Mouse (Mus musculus): ENCODE measurements around the gene Hspa4. TPM values are rescaled to one million over a fixed set of nuclear protein-coding genes. Genes with fewer than 3 reads are reported as not detected.
"Not testable (repeated sequence)": the region's sequence is repeated elsewhere in the genome, so short reads cannot be mapped to it uniquely, and the experiment has no call there.

The Hspa4 gene
- total RNA-seq, 2 experiments from 2014 or later: 171 to 189 TPM

DNA sequence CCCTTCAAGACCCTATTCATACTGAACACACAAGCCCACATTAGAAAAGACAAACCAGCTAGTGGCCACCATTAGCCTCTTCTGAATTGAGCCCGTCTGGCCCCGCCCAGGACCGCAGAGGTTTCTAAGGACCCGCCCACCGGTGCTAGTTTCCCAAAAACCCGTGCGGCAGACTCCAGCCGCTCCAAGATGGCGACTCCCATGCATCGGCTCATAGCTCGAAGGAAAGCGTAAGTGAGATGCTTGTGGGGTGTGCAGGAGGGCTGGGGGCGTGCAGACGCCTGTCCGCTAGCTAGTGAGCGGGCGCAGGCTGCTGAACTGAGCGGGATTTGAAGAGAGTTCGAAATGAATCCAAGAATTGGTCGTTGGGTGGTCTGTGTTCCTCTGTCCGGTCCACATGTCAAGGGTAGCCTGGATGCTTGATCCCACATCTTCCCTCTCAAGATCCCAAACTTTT, 24.3 kb upstream of the Hspa4 start, which contains the start of gene Zcchc10:
Zcchc10 (plus strand) TSS at position 168 of the 457 bp plus-strand sequence.
- intact Hi-C loops (cut with DNase I): no loop called here

DNA sequence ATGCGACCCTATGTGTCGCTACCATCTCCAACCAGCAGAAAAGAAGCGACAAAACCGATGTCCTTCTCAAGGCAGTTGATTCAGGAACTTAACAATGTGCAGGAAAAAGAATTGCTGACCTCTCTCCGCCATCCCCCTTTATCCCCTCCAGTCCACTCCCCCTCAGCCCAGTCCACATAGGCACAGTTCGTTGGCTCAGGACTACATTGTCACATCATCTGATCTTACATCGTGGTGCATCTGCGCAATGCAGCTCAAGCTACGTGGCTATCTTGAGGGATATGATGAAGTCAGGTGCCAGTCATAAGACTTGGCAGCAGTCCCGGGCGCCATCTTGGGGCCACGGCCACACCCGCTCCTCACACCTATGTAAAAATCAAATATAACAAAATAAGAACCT, 19.6 kb upstream of the Hspa4 start:
- H3K4me3 ChIP-seq; H3K27ac ChIP-seq; DNase-seq (ENCODE audit: extremely low spot score in 1 of 2, low spot score in 2 of 2); intact Hi-C loops (cut with DNase I): not testable (repeated sequence)

More for the DNA sequence above, 24.3 kb upstream of the Hspa4 start, which contains the start of gene Zcchc10:
- Histone ChIP-seq H3K4me3 (peak within 1 kb of the TSS; percentile 78), H3K27ac (peak within 1 kb of the TSS; percentile 74)
- peak; percentile 83 to 84 for DNase-seq (ENCODE audit: extremely low spot score in 1 of 2, low spot score in 2 of 2)
- no peak; the same call in 1 of the 2 replicates for TF ChIP-seq CTCF (IDR thresholded peaks at IDR 0.05)

DNA sequence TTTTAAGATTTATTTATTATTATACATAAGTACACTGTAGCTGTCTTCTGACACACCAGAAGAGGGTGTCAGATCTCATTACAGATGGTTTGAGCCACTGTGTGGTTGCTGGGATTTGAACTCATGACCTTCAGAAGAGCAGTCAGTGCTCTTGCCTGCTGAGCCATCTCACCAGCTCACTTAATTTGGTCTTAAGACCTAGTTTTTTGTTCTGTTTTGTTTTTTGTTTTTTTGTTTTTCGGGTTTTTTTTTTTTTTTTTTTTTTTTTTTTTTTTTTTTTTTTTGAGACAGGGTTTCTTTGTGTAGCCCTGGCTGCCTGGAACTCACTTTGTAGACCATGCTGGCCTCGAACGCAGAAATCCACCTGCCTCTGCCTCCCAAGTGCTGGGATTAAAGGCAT, 18.3 kb upstream of the Hspa4 start:
- intact Hi-C loops (cut with DNase I): not testable (repeated sequence)

DNA sequence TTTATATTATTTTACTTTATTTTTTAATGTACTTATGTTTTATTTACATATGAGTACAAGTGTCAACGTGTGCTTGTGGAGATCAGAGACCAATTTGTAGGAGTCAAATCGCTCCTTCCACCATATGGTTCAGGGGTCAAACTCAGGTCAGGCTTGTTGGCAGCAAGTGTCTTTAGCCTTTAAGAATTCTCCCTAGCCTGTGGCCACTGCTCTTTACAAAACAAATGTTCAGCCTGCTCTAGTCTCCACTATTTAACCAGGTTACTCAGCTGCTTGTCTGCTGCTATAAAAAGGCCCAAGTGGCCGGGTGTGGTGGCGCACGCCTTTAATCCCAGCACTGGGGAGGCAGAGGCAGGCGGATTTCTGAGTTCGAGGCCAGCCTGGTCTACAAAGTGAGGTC, 17.8 kb upstream of the Hspa4 start:
- DNase-seq (ENCODE audit: extremely low spot score in 1 of 2, low spot score in 2 of 2): no peak
- no peak overlapping the region for H3K27ac ChIP-seq
- TF ChIP-seq CTCF (IDR thresholded peaks at IDR 0.05): no peak
- no peak overlapping the region for H3K4me3 ChIP-seq
- intact Hi-C loops (cut with DNase I): no loop called here

More for the DNA sequence above, 18.3 kb upstream of the Hspa4 start:
- not testable (repeated sequence) for H3K4me3 ChIP-seq; DNase-seq (ENCODE audit: extremely low spot score in 1 of 2, low spot score in 2 of 2); H3K27ac ChIP-seq

DNA sequence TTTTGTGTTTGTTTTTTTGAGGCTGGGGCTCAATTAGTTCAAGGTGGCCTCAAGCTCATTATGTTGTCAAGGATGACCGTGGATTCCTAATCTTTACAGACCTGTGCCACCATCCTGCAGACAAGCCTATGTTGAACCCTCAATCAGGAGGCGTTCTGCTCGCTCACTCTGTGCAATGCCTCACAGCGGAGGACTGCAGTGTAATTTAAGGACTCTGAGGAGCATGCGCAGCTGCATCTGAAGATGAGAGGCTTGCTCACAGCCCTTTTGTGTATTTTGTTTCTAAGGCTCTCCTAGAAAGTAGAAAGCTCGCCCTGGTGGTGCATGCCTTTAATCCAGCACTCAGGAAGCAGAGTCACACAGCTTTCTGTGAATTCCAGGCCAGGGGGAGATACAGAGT, 16.7 kb upstream of the Hspa4 start:
- intact Hi-C loops (cut with DNase I): no loop called here
- H3K27ac ChIP-seq: no peak overlapping the region
- H3K4me3 ChIP-seq: no peak overlapping the region
- DNase-seq (ENCODE audit: extremely low spot score in 1 of 2, low spot score in 2 of 2): no peak
- TF ChIP-seq CTCF (IDR thresholded peaks at IDR 0.05): no peak

DNA sequence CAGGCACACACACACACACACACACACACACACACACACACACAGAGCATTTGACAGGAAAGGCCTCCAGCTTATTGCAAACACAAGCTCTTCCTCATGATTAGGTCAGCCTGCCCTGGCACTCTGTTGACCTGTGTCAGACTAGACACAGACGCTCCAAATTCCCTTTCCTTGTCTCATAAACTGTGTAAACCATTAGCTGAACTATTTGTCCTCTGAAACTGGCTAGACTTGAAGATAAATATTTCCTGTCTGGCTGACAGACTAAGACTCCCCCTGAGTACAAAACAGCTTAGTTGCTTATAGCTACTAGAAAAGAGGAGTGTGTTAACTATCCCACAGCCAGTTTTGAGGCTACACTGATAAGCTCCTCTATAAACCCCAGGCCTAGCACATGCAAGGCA, 14.5 kb upstream of the Hspa4 start:
- H3K4me3 ChIP-seq: no peak overlapping the region
- no peak for DNase-seq (ENCODE audit: extremely low spot score in 1 of 2, low spot score in 2 of 2)
- no peak for TF ChIP-seq CTCF (IDR thresholded peaks at IDR 0.05)
- no peak overlapping the region for H3K27ac ChIP-seq
- intact Hi-C loops (cut with DNase I): no loop called here

DNA sequence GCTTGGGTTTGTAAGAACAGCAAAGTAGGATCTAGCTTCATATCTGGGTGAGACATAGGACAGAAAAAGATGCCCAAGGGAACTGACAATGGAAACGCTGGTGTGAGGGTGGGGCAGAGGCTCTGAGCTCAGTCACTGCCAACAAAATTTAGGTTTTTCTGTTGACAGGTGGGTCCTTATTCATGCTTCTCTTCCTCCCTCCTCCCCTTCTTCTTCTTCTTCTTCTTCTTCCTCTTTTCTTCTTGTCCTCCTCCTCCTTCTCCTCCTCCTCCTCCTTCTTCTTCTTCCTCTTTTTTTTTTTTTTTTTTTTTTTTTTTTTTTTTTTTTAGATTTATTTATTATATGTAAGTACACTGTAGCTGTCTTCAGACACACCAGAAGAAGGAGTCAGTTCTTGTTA, 12.6 kb upstream of the Hspa4 start:
- intact Hi-C loops (cut with DNase I); DNase-seq (ENCODE audit: extremely low spot score in 1 of 2, low spot score in 2 of 2); H3K4me3 ChIP-seq; H3K27ac ChIP-seq: not testable (repeated sequence)

DNA sequence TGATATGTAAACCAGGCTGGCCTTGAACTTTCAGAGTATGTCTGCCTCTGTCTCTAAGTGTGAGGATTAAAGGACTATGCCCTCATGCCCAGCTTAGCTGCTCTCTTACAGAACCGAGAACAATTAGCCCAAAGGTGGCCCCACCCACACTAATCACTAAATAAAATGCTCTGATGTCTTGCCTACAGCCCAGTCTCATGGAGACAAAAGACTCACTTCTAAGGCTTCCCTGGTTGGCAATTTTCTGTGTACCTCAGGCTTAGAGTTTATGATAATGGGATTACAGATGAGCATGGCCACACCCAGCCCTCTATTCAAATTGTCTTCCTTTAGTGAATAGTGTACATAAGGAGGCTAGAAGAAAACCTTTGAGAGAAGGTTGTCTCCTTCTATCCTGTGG, 11.1 kb upstream of the Hspa4 start:
- no peak for TF ChIP-seq CTCF (IDR thresholded peaks at IDR 0.05)
- Histone ChIP-seq H3K4me3 (no peak overlapping the region), H3K27ac (no peak overlapping the region)
- DNase-seq (ENCODE audit: extremely low spot score in 1 of 2, low spot score in 2 of 2): no peak
- intact Hi-C loops (cut with DNase I): no loop called here

DNA sequence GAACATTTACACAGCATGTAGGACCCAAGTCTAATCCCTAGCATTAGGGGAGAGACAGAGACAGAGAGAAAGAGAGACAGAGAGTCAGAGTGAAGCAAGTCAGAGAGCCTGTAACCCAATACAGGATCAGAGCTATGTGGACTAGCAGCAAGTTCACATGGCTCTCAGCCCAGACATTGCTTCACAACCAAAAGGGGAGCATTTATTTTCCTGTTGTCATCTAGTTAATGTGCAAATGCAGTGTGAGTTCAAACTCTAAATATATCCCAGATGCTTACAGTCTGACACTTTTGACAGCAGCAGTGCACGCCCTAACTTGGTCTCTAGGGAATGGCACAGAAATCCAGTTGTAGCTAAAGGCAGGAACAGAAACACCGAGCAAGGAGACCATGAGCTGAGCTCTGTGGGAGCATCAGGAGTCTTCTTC, 8.6 kb upstream of the Hspa4 start:
- Histone ChIP-seq H3K27ac (peak overlapping the region; percentile 55; the same call in 1 of the 2 replicates), H3K4me3 (no peak overlapping the region)
- intact Hi-C loops (cut with DNase I): no loop called here
- TF ChIP-seq CTCF (IDR thresholded peaks at IDR 0.05): no peak
- no peak for DNase-seq (ENCODE audit: extremely low spot score in 1 of 2, low spot score in 2 of 2)

DNA sequence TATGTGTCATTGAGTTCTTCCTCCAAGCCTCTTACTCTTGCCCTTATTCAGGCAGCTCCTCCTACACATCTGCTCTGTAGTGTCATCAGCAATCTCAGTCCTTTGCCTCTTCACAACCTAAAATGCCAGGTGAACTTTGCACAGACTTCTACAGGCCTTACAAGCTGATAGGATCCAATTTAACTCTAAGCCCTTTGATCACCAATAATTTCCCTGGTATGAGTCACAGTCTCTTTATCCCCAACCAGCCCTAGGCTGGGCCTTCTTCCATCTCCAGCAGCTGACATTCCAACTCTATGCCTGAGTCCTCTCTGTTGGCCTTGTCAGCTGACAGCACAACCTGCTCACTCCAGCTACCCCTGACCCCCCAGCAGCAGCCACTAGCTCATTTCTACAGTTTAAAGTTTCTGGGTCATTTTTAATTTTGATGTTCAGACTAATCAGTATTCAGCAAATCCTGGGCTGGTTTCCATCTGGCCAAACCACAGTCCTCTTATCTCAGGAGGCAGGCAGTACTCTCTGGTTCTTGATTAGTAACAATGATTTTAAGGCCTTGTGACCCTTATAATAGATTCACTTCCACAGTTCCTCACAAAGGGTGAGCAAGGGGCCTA, 8.1 kb upstream of the Hspa4 start:
- TF ChIP-seq CTCF (IDR thresholded peaks at IDR 0.05): no peak
- Histone ChIP-seq H3K4me3 (no peak overlapping the region), H3K27ac (no peak overlapping the region; the same call in 1 of the 2 replicates)
- intact Hi-C loops (cut with DNase I): no loop called here
- DNase-seq (ENCODE audit: extremely low spot score in 1 of 2, low spot score in 2 of 2): no peak

DNA sequence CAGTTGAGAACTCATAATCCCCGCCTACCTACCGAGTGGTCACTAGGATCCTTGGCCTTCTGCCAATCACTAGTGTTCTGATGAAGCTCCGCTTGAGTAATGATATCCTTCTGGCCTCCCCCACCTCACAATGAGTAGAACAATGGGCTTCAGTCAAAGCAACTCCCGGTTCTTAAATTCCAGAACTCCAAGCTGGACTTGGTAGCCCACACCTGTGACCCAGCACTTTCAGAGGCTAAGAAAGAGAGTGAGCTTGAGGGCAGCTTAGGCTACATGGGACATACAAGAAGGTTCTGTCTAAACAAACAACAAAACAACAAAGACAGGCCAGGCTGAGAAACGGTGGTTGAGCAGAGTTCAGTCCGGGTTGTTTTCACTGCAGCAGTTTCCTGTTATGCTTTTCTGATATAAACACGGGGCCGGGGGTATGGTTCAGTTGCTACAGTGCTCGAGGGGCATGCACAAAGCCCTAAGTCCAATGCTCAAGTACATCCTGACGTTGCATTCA, 7.4 kb upstream of the Hspa4 start:
- no peak for DNase-seq (ENCODE audit: extremely low spot score in 1 of 2, low spot score in 2 of 2)
- Histone ChIP-seq H3K4me3 (no peak overlapping the region), H3K27ac (no peak overlapping the region)
- intact Hi-C loops (cut with DNase I): no loop called here
- TF ChIP-seq CTCF (IDR thresholded peaks at IDR 0.05): no peak

DNA sequence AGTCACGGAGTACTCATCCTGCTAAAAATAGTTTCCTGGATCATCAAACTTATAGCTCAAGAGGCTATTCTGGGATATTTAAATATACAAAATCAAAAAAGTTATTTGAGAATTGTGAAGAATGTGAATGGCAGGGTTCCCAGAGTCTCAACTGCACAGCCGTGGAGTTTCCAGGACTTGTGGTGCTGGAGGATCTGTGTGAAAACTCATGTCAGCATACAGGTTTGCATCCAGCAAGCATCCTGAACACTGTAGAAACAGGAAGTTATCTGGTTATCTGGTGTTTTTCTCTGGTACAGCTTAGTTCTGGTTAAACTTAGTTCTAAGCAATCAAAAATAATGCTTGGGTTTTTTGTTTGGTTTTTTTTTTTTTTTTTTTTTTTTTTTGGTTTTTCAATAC, 6.7 kb upstream of the Hspa4 start:
- H3K4me3 ChIP-seq: no peak overlapping the region
- no peak for TF ChIP-seq CTCF (IDR thresholded peaks at IDR 0.05)
- H3K27ac ChIP-seq: no peak overlapping the region
- intact Hi-C loops (cut with DNase I): no loop called here
- DNase-seq (ENCODE audit: extremely low spot score in 1 of 2, low spot score in 2 of 2): no peak

Data from left cerebral cortex, adult 2 months (tissue).